Mouse (Mus musculus) midbrain, embryonic 13.5 days (tissue): Measurements from ENCODE around the gene Tnfrsf11a. TPM values are rescaled to one million over a fixed set of nuclear protein-coding genes. Genes with fewer than 3 reads are reported as not detected.
"Not testable (repeated sequence)": the region's sequence is repeated elsewhere in the genome, so short reads cannot be mapped to it uniquely, and the experiment has no call there.

Source experiments
- ATAC-seq: fragments of 200-750 bp; cut with Nextera tagmentation; 2 replicates; pipeline ENCODE4 v1.8.0; 2017; ENCODE audit warnings: mild to moderate bottlenecking, moderate TSS enrichment, moderate library complexity
- H3K27ac ChIP-seq: fragments of 300-500 bp; sonication (generic); 2 replicates; pipeline ENCODE4 v1.5.1; 2015; ENCODE audit warnings: inconsistent platforms, mild to moderate bottlenecking, moderate library complexity
- H3K27me3 ChIP-seq: fragments of 300-500 bp; sonication (generic); 2 replicates; pipeline ENCODE4 v1.6.1; 2015; ENCODE audit warnings: mild to moderate bottlenecking, inconsistent platforms
- H3K36me3 ChIP-seq: fragments of 300-500 bp; sonication (generic); 2 replicates; pipeline ENCODE4 v1.6.1; 2015; ENCODE audit warnings: mild to moderate bottlenecking, inconsistent platforms
- H3K4me1 ChIP-seq: fragments of 300-500 bp; sonication (generic); replicated peaks from 2 replicates; pipeline ENCODE4 v1.6.1; 2015; ENCODE audit warnings: inconsistent platforms
- H3K4me2 ChIP-seq: fragments of 300-500 bp; sonication (generic); replicated peaks from 2 replicates; pipeline ENCODE4 v1.6.1; 2015; ENCODE audit warnings: moderate library complexity, mild to moderate bottlenecking, inconsistent platforms
- H3K4me3 ChIP-seq: fragments of 300-500 bp; sonication (generic); replicated peaks from 2 replicates; pipeline ENCODE4 v1.5.1; 2015; ENCODE audit warnings: mild to moderate bottlenecking, inconsistent platforms
- H3K9ac ChIP-seq: fragments of 300-500 bp; sonication (generic); replicated peaks from 2 replicates; pipeline ENCODE4 v1.6.1; 2015; ENCODE audit warnings: mild to moderate bottlenecking, inconsistent platforms
- H3K9me3 ChIP-seq: fragments of 300-500 bp; sonication (generic); 2 replicates; pipeline ENCODE4 v1.6.1; 2016; ENCODE audit warnings: mild to moderate bottlenecking, inconsistent platforms
- WGBS: fragments of 180-500 bp; shearing (Covaris S2); methylation state at CpG from one replicate; pipeline ENCODE4 v1.1.7; 2015; 5-methylcytosine and 5-hydroxymethylcytosine counted together
- polyA plus RNA-seq: library from polyadenylated mRNA; unstranded; fragments of >200 nt; fragmentation: Nextera tagmentation; extraction: Ambion mirVana; gene quantifications from 2 replicates; pipeline ENCODE4 v1.2.1, GENCODE M21; 2015

Tnfrsf11a gene
- polyA plus RNA-seq, 1 experiment from 2014 or later = 0.36 TPM

- Histone ChIP-seq H3K4me2 (no peak overlapping the region), H3K4me1 (no peaks in the 10 kb centered on the region), H3K27ac (no peak overlapping the region), H3K36me3 (no peaks in the 10 kb centered on the region), H3K27me3 (no peaks in the 10 kb centered on the region), H3K4me3 (no peak overlapping the region), H3K9ac (no peak overlapping the region), H3K9me3 (0 out of 2 replicates have a peak, but pooled peaks cover 3% of the 10 kb centered on the region)
- ATAC-seq = no peak
- 80% methylated on average over 6 of the region's 6 CpGs for WGBS
Observed at GRCm38 (mm10) chr1:105794670-105795069, 14.2 kb downstream of the Tnfrsf11a start.

- 88% methylated on average over 4 of the region's 4 CpGs for WGBS
- Histone ChIP-seq H3K4me2 (no peak overlapping the region), H3K4me3 (no peak overlapping the region), H3K4me1 (no peaks in the 10 kb centered on the region), H3K27me3 (no peaks in the 10 kb centered on the region), H3K27ac (no peak overlapping the region), H3K9me3 (0 out of 2 replicates have a peak, but pooled peaks cover 3% of the 10 kb centered on the region), H3K36me3 (no peaks in the 10 kb centered on the region), H3K9ac (no peak overlapping the region)
- ATAC-seq = no peak
Observed at GRCm38 (mm10) chr1:105795705-105796104, 15.2 kb downstream of the Tnfrsf11a start.

GRCm38 (mm10) chr1:105800570-105800969 is 20.1 kb downstream of the Tnfrsf11a start:
- 90% methylated on average over 6 of the region's 6 CpGs for WGBS
- H3K4me1 ChIP-seq = no peaks in the 10 kb centered on the region
- H3K36me3 ChIP-seq = no peaks in the 10 kb centered on the region
- no peaks in the 10 kb centered on the region for H3K27me3 ChIP-seq
- no peak overlapping the region for H3K9ac ChIP-seq
- H3K27ac ChIP-seq = no peak overlapping the region
- no peak overlapping the region for H3K4me2 ChIP-seq
- H3K9me3 ChIP-seq = 0 out of 2 replicates have a peak, but pooled peaks cover 3% of the 10 kb centered on the region
- H3K4me3 ChIP-seq = no peak overlapping the region
- no peak for ATAC-seq

- no peak overlapping the region for H3K27ac ChIP-seq
- H3K4me1 ChIP-seq = no peaks in the 10 kb centered on the region
- ATAC-seq = no peak
- no peaks in the 10 kb centered on the region for H3K27me3 ChIP-seq
- H3K9ac ChIP-seq = no peak overlapping the region
- no peak overlapping the region for H3K4me2 ChIP-seq
- H3K9me3 ChIP-seq = 0 out of 2 replicates have a peak, but pooled peaks cover 3% of the 10 kb centered on the region
- H3K36me3 ChIP-seq = no peaks in the 10 kb centered on the region
- no peak overlapping the region for H3K4me3 ChIP-seq
Observed at GRCm38 (mm10) chr1:105801252-105801651, 20.7 kb downstream of the Tnfrsf11a start.

GRCm38 (mm10) chr1:105802941-105803340 is 22.4 kb downstream of the Tnfrsf11a start:
- no peak overlapping the region for H3K4me2 ChIP-seq
- no peak overlapping the region for H3K4me3 ChIP-seq
- H3K9me3 ChIP-seq = no peaks in the 10 kb centered on the region
- H3K27ac ChIP-seq = no peak overlapping the region
- H3K36me3 ChIP-seq = no peaks in the 10 kb centered on the region
- H3K4me1 ChIP-seq = no peaks in the 10 kb centered on the region
- 81% methylated on average over 6 of the region's 6 CpGs for WGBS
- H3K9ac ChIP-seq = no peak overlapping the region
- no peaks in the 10 kb centered on the region for H3K27me3 ChIP-seq
- no peak for ATAC-seq

- H3K4me3 ChIP-seq = no peak overlapping the region
- no peak overlapping the region for H3K27ac ChIP-seq
- no peak overlapping the region for H3K9ac ChIP-seq
- ATAC-seq = no peak
- no peaks in the 10 kb centered on the region for H3K36me3 ChIP-seq
- H3K27me3 ChIP-seq = no peaks in the 10 kb centered on the region
- H3K4me2 ChIP-seq = no peak overlapping the region
- H3K4me1 ChIP-seq = no peaks in the 10 kb centered on the region
- no peaks in the 10 kb centered on the region for H3K9me3 ChIP-seq
- 87% methylated on average over 3 of the region's 3 CpGs for WGBS
Observed at GRCm38 (mm10) chr1:105804285-105804684, 23.8 kb downstream of the Tnfrsf11a start.

- no peaks in the 10 kb centered on the region for H3K36me3 ChIP-seq
- no peaks in the 10 kb centered on the region for H3K27me3 ChIP-seq
- H3K9me3 ChIP-seq = no peaks in the 10 kb centered on the region
- no peak overlapping the region for H3K27ac ChIP-seq
- no peak overlapping the region for H3K4me3 ChIP-seq
- H3K4me1 ChIP-seq = no peaks in the 10 kb centered on the region
- H3K9ac ChIP-seq = no peak overlapping the region
- H3K4me2 ChIP-seq = no peak overlapping the region
- ATAC-seq = no peak
- WGBS = 92% methylated on average over 4 of the region's 4 CpGs
Observed at GRCm38 (mm10) chr1:105805565-105805964, 25.0 kb downstream of the Tnfrsf11a start.

- no peak overlapping the region for H3K9ac ChIP-seq
- no peaks in the 10 kb centered on the region for H3K27me3 ChIP-seq
- no peak for ATAC-seq
- H3K4me2 ChIP-seq = no peak overlapping the region
- no peak overlapping the region for H3K27ac ChIP-seq
- WGBS = 90% methylated on average over 10 of the region's 10 CpGs
- no peak overlapping the region for H3K4me3 ChIP-seq
- H3K4me1 ChIP-seq = no peaks in the 10 kb centered on the region
- no peaks in the 10 kb centered on the region for H3K9me3 ChIP-seq
- H3K36me3 ChIP-seq = no peaks in the 10 kb centered on the region
Observed at GRCm38 (mm10) chr1:105807028-105807722, 26.7 kb downstream of the Tnfrsf11a start.

GRCm38 (mm10) chr1:105812027-105812426 is 31.5 kb downstream of the Tnfrsf11a start:
- not testable (repeated sequence) for H3K27ac ChIP-seq, H3K9me3 ChIP-seq, H3K4me3 ChIP-seq, H3K4me2 ChIP-seq, H3K9ac ChIP-seq, H3K27me3 ChIP-seq, ATAC-seq, H3K36me3 ChIP-seq
- peaks cover 12% of the 10 kb centered on the region for H3K4me1 ChIP-seq

GRCm38 (mm10) chr1:105812960-105813708 is 32.6 kb downstream of the Tnfrsf11a start:
- no peaks in the 10 kb centered on the region for H3K36me3 ChIP-seq
- 77% methylated on average over 20 of the region's 20 CpGs for WGBS
- H3K27ac ChIP-seq = no peak overlapping the region
- H3K9ac ChIP-seq = no peak overlapping the region
- H3K27me3 ChIP-seq = no peaks in the 10 kb centered on the region
- no peak overlapping the region for H3K4me2 ChIP-seq
- ATAC-seq = no peak
- H3K4me3 ChIP-seq = no peak overlapping the region
- no peaks in the 10 kb centered on the region for H3K9me3 ChIP-seq
- peaks cover 12% of the 10 kb centered on the region for H3K4me1 ChIP-seq

- H3K9me3 ChIP-seq = no peaks in the 10 kb centered on the region
- H3K9ac ChIP-seq = no peak overlapping the region
- no peak overlapping the region for H3K27ac ChIP-seq
- H3K27me3 ChIP-seq = no peaks in the 10 kb centered on the region
- WGBS = 79% methylated on average over 11 of the region's 11 CpGs
- H3K4me2 ChIP-seq = no peak overlapping the region
- 0 out of 2 replicates have a peak, but pooled peaks have one; percentile 24 for ATAC-seq
- no peaks in the 10 kb centered on the region for H3K36me3 ChIP-seq
- H3K4me3 ChIP-seq = no peak overlapping the region
- peaks cover 12% of the 10 kb centered on the region for H3K4me1 ChIP-seq
Observed at GRCm38 (mm10) chr1:105813709-105814061, 33.2 kb downstream of the Tnfrsf11a start.

GRCm38 (mm10) chr1:105814402-105815270 is 34.1 kb downstream of the Tnfrsf11a start:
- peak; percentile 43; the same call in 1 of the 2 replicates for ATAC-seq
- Histone ChIP-seq H3K27ac (no peak overlapping the region), H3K36me3 (no peaks in the 10 kb centered on the region), H3K9me3 (no peaks in the 10 kb centered on the region), H3K4me2 (no peak overlapping the region), H3K27me3 (no peaks in the 10 kb centered on the region), H3K9ac (no peak overlapping the region), H3K4me1 (peaks cover 12% of the 10 kb centered on the region), H3K4me3 (no peak overlapping the region)
- 45% methylated on average over 14 of the region's 14 CpGs for WGBS
